Mouse (Mus musculus): ENCODE measurements at regions not wholly inside any gene's neighbourhood (a gene's known extent, or its start where the extent isn't known, plus 50 kb on each side); places are given as distances from the start of the nearest gene placed in this dataset.

GRCm38 (mm10) chr7:90033640-90034312 lies 53.0 kb upstream of the Eed start:
- TF ChIP-seq POLR2A (IDR thresholded peaks at IDR 0.05; ENCODE audit: insufficient read depth, low read depth, low read length) (no peak), CTCF (IDR thresholded peaks at IDR 0.05; ENCODE audit: insufficient read depth, low read depth, low read length) (no peak)

All from olfactory bulb, adult 2 months (tissue).